21 mouse cellular contexts compared by ENCODE assay signal in genomic region chr4:116322127-116322526, GRCm38 (mm10).
DNase-seq lines count a peak whose midpoint lies in the region; ATAC-seq and TF ChIP-seq lines count a peak whose summit lies in the region.
"Had no signal": no experiment of that assay in that cellular context is flagged by ENCODE, and none has a peak within 500 bp of the region (broad histone marks: within the 10 kb centered on the region; RNA-seq: fewer than 3 reads in every experiment).

No protein-coding gene starts in this region.

- intact Hi-C loops in heart, adult 2 months (cut with DNase I), result no loop called here

- no peak overlapping the region for H3K4me2 ChIP-seq in heart, postnatal 0 days (ENCODE audit: low read depth, low read length)
- H3K4me2 ChIP-seq: hindbrain, embryonic 14.5 days; liver, embryonic 13.5 days; lung, embryonic 14.5 days; midbrain, embryonic 12.5 days; neural tube, embryonic 15.5 days had no signal

- peaks cover 5% of the 10 kb centered on the region for H3K4me1 ChIP-seq in heart, adult 2 months (ENCODE audit: control insufficient read depth, insufficient read depth, low read length)
- H3K4me1 ChIP-seq in heart, postnatal 0 days (ENCODE audit: control insufficient read depth, insufficient read depth), result no peaks in the 10 kb centered on the region
- H3K4me1 ChIP-seq: embryonic facial prominence, embryonic 10.5 days; liver, embryonic 13.5 days; midbrain, embryonic 12.5 days; neural tube, embryonic 15.5 days had no signal

- H3K79me2 ChIP-seq in heart, adult 2 months (replicated peaks; ENCODE audit: control insufficient read depth, insufficient read depth, low read length), result no peaks in the 10 kb centered on the region

- TF ChIP-seq EP300 in heart, adult 2 months (IDR thresholded peaks at IDR 0.05; ENCODE audit: insufficient read depth, low read depth, low read length), result no peak
- no peak for TF ChIP-seq EP300 in heart, postnatal 0 days (IDR thresholded peaks at IDR 0.05; ENCODE audit: low read depth)

- H3K9ac ChIP-seq in heart, adult 2 months (ENCODE audit: low read depth, low read length), result no peak overlapping the region
- H3K9ac ChIP-seq in heart, postnatal 0 days (replicated peaks; ENCODE audit: low read depth, low read length), result no peak overlapping the region
- H3K9ac ChIP-seq: hindbrain, embryonic 14.5 days; liver, embryonic 13.5 days; lung, embryonic 14.5 days; midbrain, embryonic 12.5 days; neural tube, embryonic 15.5 days had no signal

- H3K4me3 ChIP-seq in heart, adult 2 months, result no peak overlapping the region
- no peak overlapping the region for H3K4me3 ChIP-seq in heart, postnatal 0 days (ENCODE audit: low read depth, low read length)
- H3K4me3 ChIP-seq: embryonic facial prominence, embryonic 10.5 days; left cerebral cortex, adult 2 months; liver, embryonic 13.5 days; midbrain, embryonic 12.5 days; neural tube, embryonic 15.5 days had no signal

- TF ChIP-seq CTCF in heart, adult 2 months (IDR thresholded peaks at IDR 0.05), result no peak
- TF ChIP-seq CTCF in heart, postnatal 0 days (IDR thresholded peaks at IDR 0.05; ENCODE audit: low read depth), result no peak

- no peak overlapping the region for H3K27ac ChIP-seq in heart, adult 2 months
- H3K27ac ChIP-seq in heart, postnatal 0 days (ENCODE audit: low read depth), result peak overlapping the region; percentile 50; the same call in 1 of the 2 replicates
- H3K27ac ChIP-seq: embryonic facial prominence, embryonic 10.5 days; hindbrain, embryonic 14.5 days; left cerebral cortex, adult 2 months; liver, embryonic 13.5 days; midbrain, embryonic 12.5 days; neural tube, embryonic 15.5 days had no signal

- H3K9me3 ChIP-seq in heart, postnatal 0 days (replicated peaks; ENCODE audit: control insufficient read depth, low read length), result no peaks in the 10 kb centered on the region
- H3K9me3 ChIP-seq: embryonic facial prominence, embryonic 10.5 days; liver, embryonic 13.5 days; midbrain, embryonic 12.5 days; neural tube, embryonic 15.5 days had no signal

- H3K36me3 ChIP-seq in heart, adult 2 months (ENCODE audit: control insufficient read depth, insufficient read depth, low read length), result peaks cover 11% of the 10 kb centered on the region
- peaks cover 76% of the 10 kb centered on the region for H3K36me3 ChIP-seq in heart, postnatal 0 days (replicated peaks; ENCODE audit: control insufficient read depth, insufficient read depth, low read length)

- peak; percentile 27 to 51 for DNase-seq in heart, adult 2 months
- peak; percentile 62 to 68 for DNase-seq in heart, adult 9 months (ENCODE audit: low spot score in 2 of 2)
- DNase-seq in heart, postnatal 0 days (ENCODE audit: low spot score), result peak; percentile 60
- DNase-seq in lung, postnatal 14 days, result peak; percentile 17
- DNase-seq in B cell, adult 2 months, result no peak
- DNase-seq in retina, embryonic 14.5 days (ENCODE audit: low spot score), result no peak
- DNase-seq in urinary bladder, postnatal 25 days (ENCODE audit: low spot score), result no peak
- no peak for DNase-seq in Muller cell, postnatal 12 days (ENCODE audit: inconsistent ontology term)
- DNase-seq: adrenal gland, postnatal 25 days; cerebellum, adult 9-11 months; kidney, adult 2 months; kidney, postnatal 10 days; liver, embryonic 13.5 days; lung, embryonic 14.5 days; spleen, adult 18-20 months had no signal

- ATAC-seq in heart, postnatal 0 days (ENCODE audit: insufficient read depth, low read depth), result peak; percentile 76
- ATAC-seq: inflammation-experienced regulatory T-cells, adult 6 months had no signal

- WGBS in heart, adult 2 months, result 17% methylated on average over 6 of the region's 6 CpGs
- WGBS in heart, postnatal 0 days, result 24% methylated on average over 6 of the region's 6 CpGs

- TF ChIP-seq POLR2A in heart, adult 2 months (IDR thresholded peaks at IDR 0.05; ENCODE audit: insufficient read depth, low read depth, low read length), result 0 out of 2 replicates have a peak, but pooled peaks have one; percentile 11

- H3K27me3 ChIP-seq in heart, adult 2 months (ENCODE audit: control insufficient read depth, insufficient read depth, low read length), result no peaks in the 10 kb centered on the region
- H3K27me3 ChIP-seq in heart, postnatal 0 days (ENCODE audit: control insufficient read depth, insufficient read depth, low read length), result no peaks in the 10 kb centered on the region
- H3K27me3 ChIP-seq: liver, embryonic 13.5 days; midbrain, embryonic 12.5 days; neural tube, embryonic 15.5 days had no signal

Comparison
In these comparisons a context has a peak if more than half of its experiments do, and no peak if none do; other contexts are left out.
1. DNase-seq: peak in heart, adult 2 months (2 of 2), heart, adult 9 months (2 of 2), heart, postnatal 0 days (single experiment) and lung, postnatal 14 days (single experiment); none in B cell, adult 2 months (0 of 2), retina, embryonic 14.5 days (single experiment), urinary bladder, postnatal 25 days (single experiment) and Muller cell, postnatal 12 days (single experiment).